Mouse (Mus musculus) heart, adult 2 months (tissue): ENCODE measurements around the gene Crip2. TPM values are rescaled to one million over a fixed set of nuclear protein-coding genes. Genes with fewer than 3 reads are reported as not detected.

Experiments
- DNase-seq, 2 experiments: peaks; one replicate each; pipeline ENCODE4 v3.0.0; 2021
- H3K27ac ChIP-seq: fragments of 200-600 bp; 2 replicates; pipeline ENCODE4 v1.8.1; 2022
- H3K27me3 ChIP-seq: fragments of 200-500 bp; 2 replicates; pipeline ENCODE4 v1.6.1; 2012; ENCODE audit warnings: mild to moderate bottlenecking, low read length, inconsistent platforms, mixed read lengths; ENCODE audit not compliant: control insufficient read depth, insufficient read depth
- H3K36me3 ChIP-seq: fragments of 200-500 bp; 2 replicates; pipeline ENCODE4 v1.6.1; 2012; ENCODE audit warnings: low read length, inconsistent platforms; ENCODE audit not compliant: control insufficient read depth, insufficient read depth
- H3K4me1 ChIP-seq: fragments of 200-500 bp; 2 replicates; pipeline ENCODE4 v1.6.1; 2011; ENCODE audit warnings: low read length; ENCODE audit not compliant: control insufficient read depth, insufficient read depth
- H3K4me3 ChIP-seq: fragments of 200-600 bp; 2 replicates; pipeline ENCODE4 v1.8.1; 2022
- H3K79me2 ChIP-seq: fragments of 200-500 bp; replicated peaks from 2 replicates; pipeline ENCODE4 v1.6.1; 2012; ENCODE audit warnings: mild to moderate bottlenecking, inconsistent platforms, low read length, moderate library complexity, mixed read lengths; ENCODE audit not compliant: control insufficient read depth, insufficient read depth
- H3K9ac ChIP-seq: fragments of 200-500 bp; 2 replicates; pipeline ENCODE4 v1.6.1; 2012; ENCODE audit warnings: low read depth, mild to moderate bottlenecking, control low read depth, inconsistent platforms, low read length, mixed read lengths
- CTCF ChIP-seq: fragments of 200-600 bp; IDR thresholded peaks from 2 replicates; pipeline ENCODE4 v1.8.1; 2022; ENCODE audit warnings: antibody characterized with exemption, mild to moderate bottlenecking, moderate library complexity
- EP300 ChIP-seq: fragments of 200-500 bp; IDR thresholded peaks from 2 replicates; pipeline ENCODE4 v1.6.1; 2011; ENCODE audit warnings: low read depth, low read length, control low read depth; ENCODE audit not compliant: insufficient read depth
- POLR2A ChIP-seq: fragments of 200-500 bp; IDR thresholded peaks from 2 replicates; pipeline ENCODE4 v1.6.1; 2011; ENCODE audit warnings: mild to moderate bottlenecking, low read depth, low read length, control low read depth; ENCODE audit not compliant: insufficient read depth
- WGBS: fragments of 180-500 bp; shearing (Covaris S2); methylation state at CpG from one replicate; pipeline ENCODE4 v1.1.7; 2018; 5-methylcytosine and 5-hydroxymethylcytosine counted together
- intact Hi-C: fragments of 180-260 bp; cut with DNase I; formaldehyde crosslinking; loops from one replicate; pipeline ENCODE4 v1.15.1; 2025
- polyA plus RNA-seq: library from polyadenylated mRNA; depleted of rRNA; stranded (reverse); fragments of >200 nt; gene quantifications from 2 replicates; pipeline ENCODE4 v1.2.3, GENCODE M21; 2012
- total RNA-seq, 2 experiments: library from RNA; stranded (reverse); gene quantifications; 2 replicates each; pipeline ENCODE4 v1.2.3; 2021

The Crip2 gene
- total and polyA plus RNA-seq, 3 experiments: 1,390 to 3,159 (median 1,660) TPM

DNA sequence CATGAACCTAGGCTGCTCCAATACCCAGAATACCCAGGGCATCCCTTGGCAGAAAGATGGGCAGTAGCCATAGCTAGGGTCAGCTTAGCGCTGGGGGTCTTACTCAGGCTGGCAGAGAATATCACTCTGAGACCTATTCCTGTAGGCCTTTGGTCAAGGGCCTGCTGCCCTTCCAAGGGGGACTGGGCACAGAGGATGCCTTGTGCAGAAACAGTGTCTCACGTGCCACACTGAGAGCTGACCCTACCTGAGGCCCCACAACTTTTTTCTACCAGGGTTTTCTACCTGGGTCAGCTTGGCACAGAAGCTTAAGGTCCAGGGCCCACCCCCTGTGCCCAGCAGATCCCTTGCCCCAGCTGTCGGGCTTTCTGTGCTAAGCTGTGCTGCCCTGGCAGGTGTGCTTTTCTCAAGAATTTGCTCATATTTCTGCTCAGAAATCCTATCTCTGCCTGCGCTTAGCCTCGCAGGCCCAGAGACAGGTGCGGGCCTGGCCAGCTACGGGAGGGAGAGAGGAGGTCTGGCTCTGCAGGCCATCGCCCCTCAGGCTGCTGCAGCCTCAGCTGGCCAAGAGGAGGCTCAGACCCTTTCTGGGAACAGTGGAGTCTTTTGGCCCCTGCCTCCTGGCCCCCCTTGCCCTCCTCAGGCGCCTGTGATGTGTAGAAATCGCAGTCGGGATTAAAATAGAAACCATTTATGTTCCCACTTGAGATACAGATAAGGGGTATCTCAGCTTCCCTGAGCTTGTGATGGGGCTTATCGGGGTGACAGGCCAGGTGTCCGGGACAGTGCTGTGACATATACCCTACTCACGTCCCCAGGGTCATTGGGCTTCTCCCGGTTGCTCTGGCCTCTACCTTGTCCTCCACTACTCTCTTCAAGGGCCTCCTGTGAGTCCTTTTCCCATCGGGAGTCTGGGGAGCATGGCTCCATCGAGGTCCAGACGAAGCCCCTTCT is 2.5 kb upstream of the Crip2 start:
- TF ChIP-seq POLR2A (no peak; the same call in 1 of the 2 replicates), CTCF (no peak), EP300 (peak; percentile 98)
- Histone ChIP-seq H3K79me2 (0 out of 2 replicates have a peak, but pooled peaks cover 1% of the 10 kb centered on the region), H3K27me3 (no peaks in the 10 kb centered on the region), H3K27ac (peak overlapping the region; percentile 100), H3K36me3 (no peaks in the 10 kb centered on the region), H3K4me3 (no peak overlapping the region), H3K9ac (0 out of 2 replicates have a peak overlapping the region, but pooled peaks have one; percentile 5), H3K4me1 (peaks cover 19% of the 10 kb centered on the region)
- 52% methylated on average over 18 of the region's 18 CpGs for WGBS
- intact Hi-C loops: loop anchor here (2.0 kb wide), 1 partner anchor 19 kb away; no protein-coding TSS in a partner anchor
- DNase-seq: peak; percentile 58 to 78

DNA sequence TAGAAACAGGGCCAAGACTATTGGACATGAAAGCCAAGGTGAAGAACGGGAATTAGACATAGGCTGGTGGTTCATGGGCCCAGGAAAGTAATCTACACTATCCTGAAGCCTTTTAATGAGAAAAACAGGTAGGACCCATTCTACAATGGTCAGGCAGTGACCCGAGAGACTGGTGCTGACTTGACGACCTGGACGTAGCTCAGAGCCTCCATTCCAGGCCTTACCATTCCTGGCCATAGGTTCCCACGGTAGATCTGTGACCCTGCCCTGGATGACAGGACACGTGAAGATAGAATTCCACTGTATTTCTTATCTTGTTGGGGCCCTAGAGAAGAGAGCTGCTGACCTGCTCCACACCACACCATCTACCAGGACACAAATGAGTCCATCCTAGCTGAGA is 1.7 kb upstream of the Crip2 start:
- no peak for TF ChIP-seq POLR2A
- no peak for TF ChIP-seq CTCF
- no peak for TF ChIP-seq EP300
- WGBS: 37% methylated on average over 6 of the region's 6 CpGs
- H3K4me1 ChIP-seq: peaks cover 14% of the 10 kb centered on the region
- peak overlapping the region; percentile 100 for H3K27ac ChIP-seq
- H3K4me3 ChIP-seq: no peak overlapping the region
- no peak for DNase-seq
- intact Hi-C loops: loop anchor here (2.0 kb wide), 1 partner anchor 19 kb away; no protein-coding TSS in a partner anchor
- H3K79me2 ChIP-seq: 0 out of 2 replicates have a peak, but pooled peaks cover 1% of the 10 kb centered on the region
- H3K36me3 ChIP-seq: no peaks in the 10 kb centered on the region
- H3K9ac ChIP-seq: no peak overlapping the region
- H3K27me3 ChIP-seq: no peaks in the 10 kb centered on the region

DNA sequence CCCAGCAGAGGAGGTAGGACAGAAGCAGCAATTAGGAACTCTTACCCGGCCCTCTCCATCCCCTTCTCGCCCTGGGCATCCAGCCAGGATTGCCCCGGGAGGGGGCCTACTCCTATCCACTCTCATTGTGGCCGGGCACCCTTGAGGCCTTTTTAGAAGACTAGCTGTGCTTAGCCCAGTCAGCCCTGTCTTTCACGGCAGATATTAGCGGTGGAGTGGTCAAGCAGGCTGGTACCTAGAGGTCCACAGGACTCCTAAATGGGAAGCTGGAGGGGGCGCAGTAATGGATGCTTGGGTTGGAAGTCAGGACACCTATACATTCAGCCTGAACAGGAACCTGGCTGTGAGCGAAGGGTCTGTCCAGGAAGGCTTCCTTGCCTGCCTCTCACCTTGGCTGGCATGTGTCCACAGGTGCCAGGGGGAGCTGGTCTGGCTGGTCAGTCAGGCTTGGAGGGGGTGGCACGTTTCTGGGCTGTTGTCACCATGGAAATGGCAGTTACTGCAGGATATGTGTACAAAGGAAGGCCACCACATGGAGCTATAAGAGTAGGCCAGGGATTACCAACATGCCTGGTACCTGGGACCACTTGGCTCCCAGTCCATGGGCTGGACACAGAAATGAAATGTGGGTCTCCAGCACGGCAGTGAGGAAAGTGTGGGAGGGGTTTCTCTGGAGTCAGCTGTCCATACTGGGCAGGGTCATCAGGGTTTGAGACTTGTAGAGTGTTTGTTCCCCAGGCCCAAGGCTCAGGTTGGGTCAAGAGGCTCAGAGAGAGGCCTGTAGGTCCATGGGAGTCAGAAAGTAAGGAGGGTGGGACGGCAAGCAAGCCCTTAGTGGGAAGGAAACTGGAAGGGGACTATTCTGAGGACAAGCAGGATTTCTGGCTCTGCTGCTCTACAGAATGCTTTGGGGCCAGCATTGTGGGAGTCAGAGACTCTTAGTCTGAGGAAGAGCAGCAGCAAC is 853 bp upstream of the Crip2 start:
- H3K27ac ChIP-seq: peak overlapping the region; percentile 100

DNA sequence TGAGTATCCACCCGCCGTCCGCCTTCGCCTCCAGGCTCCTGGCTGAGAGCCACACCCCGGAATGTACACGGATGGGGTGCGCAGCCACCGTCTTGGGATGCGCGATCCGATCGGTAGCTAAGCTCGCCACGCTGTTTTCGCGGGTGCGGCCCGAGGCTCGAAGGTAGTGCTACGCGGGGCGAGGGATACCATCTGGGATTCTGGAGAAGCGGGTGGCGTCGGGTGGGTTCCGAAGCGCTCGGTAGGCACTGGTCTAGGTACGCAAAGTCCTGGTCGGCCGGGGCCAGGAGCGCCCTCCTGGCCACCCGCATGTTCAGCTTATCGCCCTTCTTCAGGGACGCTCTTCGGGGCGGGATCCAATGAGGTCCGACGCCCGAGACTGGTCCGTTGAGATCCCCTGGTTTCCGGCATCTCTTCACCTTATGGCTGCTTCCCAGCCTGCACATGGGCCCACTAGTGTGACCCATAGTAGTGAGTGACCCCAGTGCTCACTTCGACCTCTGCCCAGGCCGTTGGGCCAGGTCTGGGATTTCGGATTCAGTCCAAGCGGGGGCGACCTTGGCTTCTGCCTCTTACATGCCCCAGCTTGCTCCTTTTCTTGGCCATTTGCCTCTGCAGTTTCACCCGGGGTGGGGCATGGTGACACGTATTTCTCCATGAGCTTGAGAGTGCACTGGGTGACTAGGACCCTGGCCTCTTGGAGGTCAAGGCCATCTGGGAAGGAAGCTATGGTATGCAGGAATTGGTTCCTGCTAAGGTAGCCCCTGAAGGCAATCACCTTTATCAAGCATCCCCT is 778 bp downstream of the Crip2 start:
- DNase-seq: peak; percentile 80 to 84
- peak overlapping the region; percentile 84 for H3K4me3 ChIP-seq
- H3K27ac ChIP-seq: peak overlapping the region; percentile 100
- H3K36me3 ChIP-seq: peaks cover 20% of the 10 kb centered on the region
- no peaks in the 10 kb centered on the region for H3K27me3 ChIP-seq
- TF ChIP-seq CTCF (no peak), EP300 (0 out of 2 replicates have a peak, but pooled peaks have one; percentile 65)
- WGBS: 1% methylated on average over 49 of the region's 49 CpGs
- H3K79me2 ChIP-seq: 0 out of 2 replicates have a peak, but pooled peaks cover 1% of the 10 kb centered on the region
- peaks cover 27% of the 10 kb centered on the region for H3K4me1 ChIP-seq
- peak overlapping the region; percentile 99 for H3K9ac ChIP-seq
- intact Hi-C loops: loop anchor here (1.0 to 5.0 kb wide), 2 partner anchors 14 to 189 kb away; no protein-coding TSS in a partner anchor

More for the DNA sequence above, 853 bp upstream of the Crip2 start:
- Histone ChIP-seq H3K4me3 (peak overlapping the region; percentile 84), H3K27me3 (no peaks in the 10 kb centered on the region), H3K4me1 (peaks cover 14% of the 10 kb centered on the region), H3K9ac (peak overlapping the region; percentile 10; the same call in 1 of the 2 replicates), H3K36me3 (peaks cover 6% of the 10 kb centered on the region), H3K79me2 (0 out of 2 replicates have a peak, but pooled peaks cover 1% of the 10 kb centered on the region)
- TF ChIP-seq POLR2A (no peak), CTCF (no peak), EP300 (0 out of 2 replicates have a peak, but pooled peaks have one; percentile 6)
- intact Hi-C loops: loop anchor here (2.0 kb wide), 1 partner anchor 20 kb away; no protein-coding TSS in a partner anchor
- peak; percentile 41 to 54 for DNase-seq
- WGBS: 44% methylated on average over 11 of the region's 11 CpGs

GRCm38 (mm10) chr12:113141531-113141973 is 1.5 kb downstream of the Crip2 start:
- peaks cover 32% of the 10 kb centered on the region for H3K4me1 ChIP-seq
- TF ChIP-seq CTCF (no peak), POLR2A (peak; percentile 57; the same call in 1 of the 2 replicates), EP300 (0 out of 2 replicates have a peak, but pooled peaks have one; percentile 35)
- intact Hi-C loops: loop anchor here (1.0 to 5.0 kb wide), 2 partner anchors 14 to 189 kb away; no protein-coding TSS in a partner anchor
- peaks cover 21% of the 10 kb centered on the region for H3K36me3 ChIP-seq
- peak overlapping the region; percentile 84 for H3K4me3 ChIP-seq
- DNase-seq: peak; percentile 80 to 85
- 6% methylated on average over 8 of the region's 8 CpGs for WGBS
- 0 out of 2 replicates have a peak, but pooled peaks cover 1% of the 10 kb centered on the region for H3K79me2 ChIP-seq
- no peaks in the 10 kb centered on the region for H3K27me3 ChIP-seq
- peak overlapping the region; percentile 100 for H3K27ac ChIP-seq
- H3K9ac ChIP-seq: peak overlapping the region; percentile 99
